Mouse (Mus musculus): ENCODE results near the gene Alpk1.
"Not testable (repeated sequence)": the region's sequence is repeated elsewhere in the genome, so short reads cannot be mapped to it uniquely, and the experiment has no call there.

Alpk1 gene

GRCm38 (mm10) chr3:127790234-127791055 is 10.1 kb upstream of the Alpk1 start:
- peak; percentile 9 to 15 for DNase-seq

GRCm38 (mm10) chr3:127789500-127790191 is 9.3 kb upstream of the Alpk1 start, which contains the start of gene Tifa:
TSS of gene Tifa (plus strand) at chr3:127789805.
- DNase-seq, result peak; percentile 27 to 39

- DNase-seq, result no peak
These were observed 8.6 kb upstream of the Alpk1 start for GRCm38 (mm10) chr3:127788919-127789318.

- DNase-seq, result no peak
These were observed 7.7 kb upstream of the Alpk1 start for GRCm38 (mm10) chr3:127788038-127788437.

- DNase-seq, result no peak
These were observed 6.7 kb upstream of the Alpk1 start for GRCm38 (mm10) chr3:127787032-127787431.

GRCm38 (mm10) chr3:127783680-127784079 is 3.4 kb upstream of the Alpk1 start:
- not testable (repeated sequence) for DNase-seq

GRCm38 (mm10) chr3:127782921-127783320 is 2.6 kb upstream of the Alpk1 start:
- no peak for DNase-seq

GRCm38 (mm10) chr3:127780921-127781320 is 594 bp upstream of the Alpk1 start:
- DNase-seq, result no peak

- DNase-seq, result no peak
These were observed 11.2 kb downstream of the Alpk1 start for GRCm38 (mm10) chr3:127769146-127769545.

- no peak for DNase-seq
These were observed 14.4 kb downstream of the Alpk1 start for GRCm38 (mm10) chr3:127765971-127766370.

- no peak for DNase-seq
These were observed 15.8 kb downstream of the Alpk1 start for GRCm38 (mm10) chr3:127764541-127764940.

GRCm38 (mm10) chr3:127763076-127763612 is 17.2 kb downstream of the Alpk1 start:
- DNase-seq, result peak; percentile 42 to 66

GRCm38 (mm10) chr3:127762403-127762802 is 17.9 kb downstream of the Alpk1 start:
- no peak for DNase-seq

- DNase-seq, result no peak
These were observed 21.1 kb downstream of the Alpk1 start for GRCm38 (mm10) chr3:127759212-127759611.

- no peak for DNase-seq
These were observed 21.5 kb downstream of the Alpk1 start for GRCm38 (mm10) chr3:127758806-127759205.

GRCm38 (mm10) chr3:127757886-127758301 is 22.4 kb downstream of the Alpk1 start:
- no peak for DNase-seq

GRCm38 (mm10) chr3:127756458-127756857 is 23.9 kb downstream of the Alpk1 start:
- no peak for DNase-seq

- DNase-seq, result no peak
These were observed 30.3 kb downstream of the Alpk1 start for GRCm38 (mm10) chr3:127749981-127750562.

- DNase-seq, result no peak
These were observed 31.1 kb downstream of the Alpk1 start for GRCm38 (mm10) chr3:127749266-127749665.

- DNase-seq, result no peak
These were observed 31.7 kb downstream of the Alpk1 start for GRCm38 (mm10) chr3:127748644-127749043.

GRCm38 (mm10) chr3:127745911-127746640 is 34.3 kb downstream of the Alpk1 start:
- no peak for DNase-seq

- no peak for DNase-seq
These were observed 34.8 kb downstream of the Alpk1 start for GRCm38 (mm10) chr3:127745504-127745903.

All from thymus, adult 18-20 months (tissue).